Mouse (Mus musculus) hindbrain, postnatal 0 days (tissue): Measurements from ENCODE around the gene Dapl1. TPM values are rescaled to one million over a fixed set of nuclear protein-coding genes. Genes with fewer than 3 reads are reported as not detected.
A peak's percentile ranks its signal among the peaks of the same experiment; 100 is the strongest.

ENCODE experiments used
- ATAC-seq: fragments of 200-750 bp; cut with Nextera tagmentation; 2 replicates; pipeline ENCODE4 v1.8.0; 2017; ENCODE audit warnings: mild to moderate bottlenecking, moderate TSS enrichment, moderate library complexity
- DNase-seq: peaks from one replicate; pipeline ENCODE4 v3.0.0-alpha.2; 2015; ENCODE audit warnings: low spot score
- H3K27ac ChIP-seq: fragments of 300-500 bp; sonication (generic); 2 replicates; pipeline ENCODE4 v1.5.1; 2014; ENCODE audit warnings: mild to moderate bottlenecking
- H3K27me3 ChIP-seq: fragments of 300-500 bp; sonication (generic); 2 replicates; pipeline ENCODE4 v1.6.1; 2014; ENCODE audit warnings: low read length, mixed read lengths; ENCODE audit not compliant: insufficient read depth
- H3K36me3 ChIP-seq: fragments of 300-500 bp; sonication (generic); 2 replicates; pipeline ENCODE4 v1.6.1; 2014; ENCODE audit warnings: low read length, mixed read lengths; ENCODE audit not compliant: insufficient read depth
- H3K4me1 ChIP-seq: fragments of 300-500 bp; sonication (generic); 2 replicates; pipeline ENCODE4 v1.6.1; 2014; ENCODE audit warnings: antibody characterized with exemption, low read length, mixed read lengths; ENCODE audit not compliant: insufficient read depth
- H3K4me2 ChIP-seq: fragments of 300-500 bp; sonication (generic); 2 replicates; pipeline ENCODE4 v1.6.1; 2014; ENCODE audit warnings: low read depth, mild to moderate bottlenecking, low read length, moderate library complexity, mixed read lengths
- H3K4me3 ChIP-seq: fragments of 300-500 bp; sonication (generic); 2 replicates; pipeline ENCODE4 v1.5.1; 2014; ENCODE audit warnings: low read length
- H3K9ac ChIP-seq: fragments of 300-500 bp; sonication (generic); replicated peaks from 2 replicates; pipeline ENCODE4 v1.6.1; 2014; ENCODE audit warnings: mild to moderate bottlenecking, low read length, moderate library complexity, mixed read lengths
- H3K9me3 ChIP-seq: fragments of 300-500 bp; sonication (generic); 2 replicates; pipeline ENCODE4 v1.6.1; 2016; ENCODE audit warnings: low read length, mixed read lengths
- CTCF ChIP-seq: IDR thresholded peaks from 2 replicates; pipeline ENCODE4 v1.5.1; 2016; ENCODE audit warnings: antibody characterized with exemption, control low read depth, low read depth
- WGBS: fragments of 180-500 bp; shearing (Covaris S2); extraction: QIAGEN DNeasy Blood & Tissue Kit; methylation state at CpG from one replicate; pipeline ENCODE4 v1.1.7; 2014; 5-methylcytosine and 5-hydroxymethylcytosine counted together
- polyA plus RNA-seq: library from polyadenylated mRNA; unstranded; fragments of >200 nt; fragmentation: Nextera tagmentation; extraction: Ambion mirVana; gene quantifications from 2 replicates; pipeline ENCODE4 v1.2.1, GENCODE M21; 2015
- total RNA-seq: library from RNA; depleted of rRNA; stranded (reverse); fragments of >200 nt; gene quantifications from 2 replicates; pipeline ENCODE4 v1.2.3, GENCODE M21; 2014

Gene Dapl1
- total and polyA plus RNA-seq, 2 experiments from 2014 or later: 5.6 TPM; not detected in 1

DNA sequence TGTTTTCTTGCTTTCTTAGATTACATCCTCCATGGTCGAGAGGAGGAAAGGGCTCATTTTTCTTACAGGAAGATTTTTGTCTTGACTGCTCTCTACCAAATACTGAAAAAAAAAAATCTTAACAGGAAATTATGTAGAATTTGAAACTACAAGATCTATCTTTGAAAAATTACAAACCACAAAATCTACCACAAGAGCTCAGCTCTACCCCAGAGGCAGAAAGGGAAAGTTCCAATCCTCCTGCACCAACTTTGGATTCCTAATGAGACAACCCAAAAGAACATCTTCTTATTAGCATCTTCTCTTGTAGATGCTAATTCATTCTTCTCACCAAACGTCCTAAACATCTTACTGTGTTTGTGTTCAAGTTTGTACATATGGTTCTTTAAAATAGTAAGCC, 3.8 kb downstream of the Dapl1 start:
- WGBS: 80% methylated on average over 2 of the region's 2 CpGs
- no peak for ATAC-seq
- DNase-seq: no peak
- H3K4me3 ChIP-seq: no peak overlapping the region
- no peak overlapping the region for H3K27ac ChIP-seq
- 0 out of 2 replicates have a peak, but pooled peaks cover 8% of the 10 kb centered on the region for H3K4me1 ChIP-seq
- no peak overlapping the region for H3K9ac ChIP-seq
- no peaks in the 10 kb centered on the region for H3K27me3 ChIP-seq
- no peak overlapping the region for H3K4me2 ChIP-seq
- H3K9me3 ChIP-seq: no peaks in the 10 kb centered on the region
- TF ChIP-seq CTCF: no peak
- H3K36me3 ChIP-seq: no peaks in the 10 kb centered on the region

- no peak overlapping the region for H3K4me2 ChIP-seq
- no peaks in the 10 kb centered on the region for H3K27me3 ChIP-seq
- 74% methylated on average over 7 of the region's 7 CpGs for WGBS
- H3K9me3 ChIP-seq: no peaks in the 10 kb centered on the region
- no peak for DNase-seq
- H3K36me3 ChIP-seq: no peaks in the 10 kb centered on the region
- ATAC-seq: no peak
- H3K4me1 ChIP-seq: no peaks in the 10 kb centered on the region
- H3K9ac ChIP-seq: no peak overlapping the region
- peak; percentile 9; the same call in 1 of the 2 replicates for TF ChIP-seq CTCF
- H3K27ac ChIP-seq: no peak overlapping the region
- no peak overlapping the region for H3K4me3 ChIP-seq
These were observed 5.9 kb downstream of the Dapl1 start for GRCm38 (mm10) chr2:59490353-59490752.

- WGBS: 40% methylated on average over 13 of the region's 13 CpGs
- TF ChIP-seq CTCF: no peak
- no peaks in the 10 kb centered on the region for H3K4me1 ChIP-seq
- H3K27ac ChIP-seq: no peak overlapping the region
- no peak for ATAC-seq
- no peak overlapping the region for H3K4me2 ChIP-seq
- no peaks in the 10 kb centered on the region for H3K9me3 ChIP-seq
- H3K9ac ChIP-seq: no peak overlapping the region
- no peak overlapping the region for H3K4me3 ChIP-seq
- no peaks in the 10 kb centered on the region for H3K27me3 ChIP-seq
- H3K36me3 ChIP-seq: no peaks in the 10 kb centered on the region
- DNase-seq: no peak
These were observed 9.1 kb downstream of the Dapl1 start for GRCm38 (mm10) chr2:59493445-59494085.

GRCm38 (mm10) chr2:59499146-59499545, 14.7 kb downstream of the Dapl1 start:
- TF ChIP-seq CTCF: no peak
- DNase-seq (no peak), ATAC-seq (no peak)
- no peak overlapping the region for H3K4me2 ChIP-seq
- H3K4me3 ChIP-seq: no peak overlapping the region
- H3K36me3 ChIP-seq: no peaks in the 10 kb centered on the region
- H3K27ac ChIP-seq: no peak overlapping the region
- H3K27me3 ChIP-seq: no peaks in the 10 kb centered on the region
- no peak overlapping the region for H3K9ac ChIP-seq
- WGBS: 69% methylated on average over 8 of the region's 8 CpGs
- H3K4me1 ChIP-seq: no peaks in the 10 kb centered on the region
- H3K9me3 ChIP-seq: no peaks in the 10 kb centered on the region

DNA sequence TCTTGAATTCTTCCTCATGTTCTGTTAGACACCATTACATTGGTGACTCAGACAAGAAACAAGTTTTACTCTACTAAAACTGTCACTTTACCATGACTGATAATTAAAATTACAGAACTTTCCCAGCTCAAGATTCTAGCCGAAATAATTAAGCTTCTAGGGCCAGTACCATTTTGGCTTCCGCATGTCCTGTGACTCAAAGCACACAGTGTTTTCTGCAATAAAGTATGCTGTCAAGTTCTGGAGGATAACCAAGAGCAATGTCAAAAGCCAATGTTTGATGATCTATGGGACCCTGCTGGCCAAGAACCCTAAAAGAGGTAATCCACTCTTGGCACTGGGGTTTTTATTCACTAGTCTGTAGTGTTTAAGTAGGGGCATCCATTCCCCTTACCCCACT, 15.3 kb downstream of the Dapl1 start:
- no peaks in the 10 kb centered on the region for H3K36me3 ChIP-seq
- no peaks in the 10 kb centered on the region for H3K27me3 ChIP-seq
- ATAC-seq (no peak), DNase-seq (no peak)
- H3K4me1 ChIP-seq: no peaks in the 10 kb centered on the region
- H3K4me3 ChIP-seq: no peak overlapping the region
- H3K9me3 ChIP-seq: no peaks in the 10 kb centered on the region
- WGBS: 86% methylated on average over 2 of the region's 2 CpGs
- no peak overlapping the region for H3K4me2 ChIP-seq
- H3K27ac ChIP-seq: no peak overlapping the region
- H3K9ac ChIP-seq: no peak overlapping the region
- TF ChIP-seq CTCF: no peak

GRCm38 (mm10) chr2:59509061-59509460, 24.6 kb downstream of the Dapl1 start:
- DNase-seq (no peak), ATAC-seq (no peak)
- Histone ChIP-seq H3K27ac (no peak overlapping the region), H3K4me1 (peaks cover 8% of the 10 kb centered on the region; the same call in 1 of the 2 replicates), H3K27me3 (no peaks in the 10 kb centered on the region), H3K4me3 (no peak overlapping the region), H3K9me3 (no peaks in the 10 kb centered on the region), H3K9ac (no peak overlapping the region), H3K36me3 (no peaks in the 10 kb centered on the region), H3K4me2 (no peak overlapping the region)
- TF ChIP-seq CTCF: no peak
- WGBS: 82% methylated on average over 4 of the region's 4 CpGs

DNA sequence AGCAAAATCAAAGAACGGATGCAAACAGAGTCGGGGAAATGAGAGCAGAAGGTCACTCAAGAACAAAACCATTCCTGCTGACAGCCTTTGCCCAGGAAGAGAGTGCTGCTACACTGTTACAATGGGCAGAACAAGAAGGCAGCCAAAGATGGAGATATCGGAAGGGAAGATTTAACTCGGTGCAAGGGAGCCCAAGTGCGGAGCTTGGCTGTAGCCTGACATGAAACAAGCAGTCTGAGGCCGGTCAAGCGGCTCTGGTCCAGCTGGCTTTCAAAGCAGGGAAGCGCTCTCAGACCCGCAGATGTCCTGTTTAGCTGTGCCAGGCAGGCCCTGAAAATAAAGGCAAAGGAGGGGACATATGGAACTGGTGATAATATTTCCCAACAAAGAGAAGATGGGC, 26.0 kb downstream of the Dapl1 start:
- H3K9me3 ChIP-seq: no peaks in the 10 kb centered on the region
- H3K27ac ChIP-seq: peak overlapping the region; percentile 68; the same call in 1 of the 2 replicates
- DNase-seq (peak; percentile 61), ATAC-seq (peak; percentile 79)
- H3K9ac ChIP-seq: no peak overlapping the region
- H3K36me3 ChIP-seq: no peaks in the 10 kb centered on the region
- H3K4me3 ChIP-seq: no peak overlapping the region
- peaks cover 8% of the 10 kb centered on the region; the same call in 1 of the 2 replicates for H3K4me1 ChIP-seq
- H3K4me2 ChIP-seq: peak overlapping the region; percentile 25; the same call in 1 of the 2 replicates
- 23% methylated on average over 9 of the region's 9 CpGs for WGBS
- no peaks in the 10 kb centered on the region for H3K27me3 ChIP-seq
- no peak for TF ChIP-seq CTCF
